Mouse (Mus musculus) kidney, adult 2 months (tissue): ENCODE data around the gene Sorcs2.

Experiments
- CTCF ChIP-seq: fragments of 200-500 bp; conservative IDR thresholded peaks from 2 replicates; pipeline ENCODE4 v1.5.1; 2011; ENCODE audit warnings: low read depth, mild to moderate bottlenecking, control low read depth, low read length, moderate library complexity, mixed read lengths; ENCODE audit not compliant: insufficient read depth, insufficient read length
- POLR2A ChIP-seq: fragments of 200-500 bp; IDR thresholded peaks from one replicate; pipeline ENCODE4 v1.6.1; 2011; ENCODE audit warnings: low read depth, low read length, control low read depth

DNA sequence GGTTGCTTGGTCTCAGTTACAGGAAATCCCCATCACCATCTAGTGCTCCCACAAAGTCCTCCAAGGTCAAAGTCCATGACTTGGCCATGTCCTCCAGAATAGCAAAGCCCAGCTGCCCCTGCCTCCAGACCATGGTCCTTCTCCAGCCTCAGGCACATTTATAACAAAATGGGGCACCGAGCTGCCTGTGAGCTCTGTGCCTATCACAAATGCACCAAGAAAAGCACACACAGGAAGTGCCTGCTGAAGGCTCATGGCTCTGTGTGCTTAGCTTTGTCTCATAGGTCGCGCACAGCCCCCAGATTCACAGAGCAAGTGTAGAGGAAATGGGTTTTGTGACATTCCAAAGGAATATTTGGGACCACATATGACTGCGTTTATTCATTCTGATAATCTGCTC lies 39.8 kb downstream of the Sorcs2 start:
- TF ChIP-seq CTCF (no peak), POLR2A (no peak)
